Mouse (Mus musculus): Measurements from ENCODE around the gene Adal. TPM values are rescaled to one million over a fixed set of nuclear protein-coding genes. Genes with fewer than 3 reads are reported as not detected.

Gene Adal
- total RNA-seq (2021), result 1 to 10 TPM; 8.6 to 9.1 TPM
- 4.6 and 11.1 TPM in 2 replicates for polyA plus RNA-seq (2012; rRNA removed)
- long read RNA-seq, partial matches to known transcripts, result 0 of 10 reads
- long read RNA-seq, other reads (novel, unspliced or antisense), result 8 of 10 reads

GRCm38 (mm10) chr2:121140018-121140882 is at the start of gene Adal, which contains the start of gene Lcmt2:
Gene Adal, plus strand, starts transcription at chr2:121140428.
Gene Lcmt2, minus strand, starts transcription at chr2:121140653.
- H3K9ac ChIP-seq (ENCODE audit: low read depth, low read length), result peak within 1 kb of the TSS; percentile 93
- peak; percentile 95 to 96 for DNase-seq
- intact Hi-C loops (cut with DNase I), result loop anchor here (1.0 kb wide), 1 partner anchor 30 kb away; the partner anchor contains the start of gene Tubgcp4
- WGBS, result under 1% methylated on average over 87 of the region's 87 CpGs
- H3K36me3 ChIP-seq (ENCODE audit: control insufficient read depth, insufficient read depth, low read length), result peaks cover 17% of the 10 kb centered on the region
- H3K27me3 ChIP-seq (ENCODE audit: control insufficient read depth, insufficient read depth, low read length), result no peaks in the 10 kb centered on the region
- TF ChIP-seq CTCF (IDR thresholded peaks at IDR 0.05) (no peak), EP300 (IDR thresholded peaks at IDR 0.05; ENCODE audit: insufficient read depth, low read depth, low read length) (peak; percentile 52; the same call in 1 of the 2 replicates), POLR2A (IDR thresholded peaks at IDR 0.05; ENCODE audit: insufficient read depth, low read depth, low read length) (peak; percentile 92)
- peaks cover 9% of the 10 kb centered on the region for H3K4me1 ChIP-seq (ENCODE audit: control insufficient read depth, insufficient read depth, low read length)
- peak within 1 kb of the TSS; percentile 88 for H3K4me3 ChIP-seq
- H3K79me2 ChIP-seq (replicated peaks; ENCODE audit: control insufficient read depth, insufficient read depth, low read length), result no peaks in the 10 kb centered on the region
- peak within 1 kb of the TSS; percentile 99 for H3K27ac ChIP-seq

DNA sequence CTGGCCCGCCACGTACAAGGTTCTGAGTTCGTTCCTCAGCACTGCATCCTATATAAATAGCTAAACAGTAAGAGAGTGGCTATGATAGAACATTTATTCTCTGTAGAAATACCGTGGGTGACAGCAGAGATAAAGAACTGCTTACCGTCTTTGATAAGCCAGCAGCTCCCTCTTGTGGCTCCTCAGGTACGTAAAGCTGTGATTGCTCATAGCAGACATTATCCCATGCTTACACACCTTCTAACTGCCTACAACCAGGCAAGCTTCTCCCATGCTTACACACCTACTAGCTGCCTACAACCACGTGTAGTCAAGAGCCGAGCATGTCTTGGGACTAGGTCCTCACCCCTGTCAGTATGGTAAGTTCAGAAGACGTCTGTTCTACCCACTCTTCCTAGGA is 38.2 kb upstream of the Adal start:
- no peak overlapping the region for H3K4me3 ChIP-seq
- H3K36me3 ChIP-seq (ENCODE audit: control insufficient read depth, insufficient read depth, low read length), result no peaks in the 10 kb centered on the region
- H3K79me2 ChIP-seq (replicated peaks; ENCODE audit: control insufficient read depth, insufficient read depth, low read length), result no peaks in the 10 kb centered on the region
- H3K9ac ChIP-seq (ENCODE audit: low read depth, low read length), result no peak overlapping the region
- TF ChIP-seq POLR2A (IDR thresholded peaks at IDR 0.05; ENCODE audit: insufficient read depth, low read depth, low read length) (no peak), CTCF (IDR thresholded peaks at IDR 0.05) (peak; percentile 80)
- DNase-seq, result peak; percentile 31 to 50
- no peaks in the 10 kb centered on the region for H3K4me1 ChIP-seq (ENCODE audit: control insufficient read depth, insufficient read depth, low read length)
- WGBS, result 15% methylated on average over 9 of the region's 9 CpGs
- intact Hi-C loops (cut with DNase I), result loop anchor here (2.0 to 10.0 kb wide), 4 partner anchors 61 to 627 kb away; no protein-coding TSS in a partner anchor
- H3K27me3 ChIP-seq (ENCODE audit: control insufficient read depth, insufficient read depth, low read length), result no peaks in the 10 kb centered on the region
- H3K27ac ChIP-seq, result no peak overlapping the region

DNA sequence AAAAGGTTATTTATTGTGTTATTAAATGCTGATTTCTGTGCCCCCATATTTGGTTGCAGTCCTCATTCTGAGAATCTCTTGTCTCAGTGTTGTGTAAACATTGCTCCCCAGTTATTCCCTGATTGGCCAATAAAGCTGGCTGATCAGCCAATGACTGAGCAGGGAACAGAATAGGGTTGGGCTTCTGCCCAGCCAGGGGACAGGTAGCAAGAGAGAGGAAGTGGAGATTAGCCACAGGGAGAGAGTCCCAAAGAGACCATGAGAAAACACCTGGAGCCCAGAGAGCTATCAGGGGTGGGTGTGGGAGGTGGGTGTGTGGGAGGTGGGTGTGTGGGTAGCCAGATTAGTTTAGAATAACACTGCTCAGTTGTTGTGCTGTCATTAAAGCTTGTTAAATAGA is 34.3 kb upstream of the Adal start:
- TF ChIP-seq POLR2A (IDR thresholded peaks at IDR 0.05; ENCODE audit: insufficient read depth, low read depth, low read length), result no peak
- TF ChIP-seq CTCF (IDR thresholded peaks at IDR 0.05), result no peak
- no peak for TF ChIP-seq EP300 (IDR thresholded peaks at IDR 0.05; ENCODE audit: insufficient read depth, low read depth, low read length)
- Histone ChIP-seq H3K36me3 (ENCODE audit: control insufficient read depth, insufficient read depth, low read length) (no peaks in the 10 kb centered on the region), H3K9ac (ENCODE audit: low read depth, low read length) (no peak overlapping the region), H3K27me3 (ENCODE audit: control insufficient read depth, insufficient read depth, low read length) (no peaks in the 10 kb centered on the region), H3K4me1 (ENCODE audit: control insufficient read depth, insufficient read depth, low read length) (no peaks in the 10 kb centered on the region; the same call in 1 of the 2 replicates), H3K79me2 (replicated peaks; ENCODE audit: control insufficient read depth, insufficient read depth, low read length) (no peaks in the 10 kb centered on the region), H3K27ac (no peak overlapping the region), H3K4me3 (no peak overlapping the region)
- intact Hi-C loops (cut with DNase I), result loop anchor here (10.0 kb wide), 1 partner anchor 631 kb away; no protein-coding TSS in a partner anchor
- DNase-seq, result no peak

- WGBS, result 87% methylated on average over 4 of the region's 4 CpGs
- no peak for TF ChIP-seq CTCF (IDR thresholded peaks at IDR 0.05)
- TF ChIP-seq EP300 (IDR thresholded peaks at IDR 0.05; ENCODE audit: insufficient read depth, low read depth, low read length), result no peak
- no peak for TF ChIP-seq POLR2A (IDR thresholded peaks at IDR 0.05; ENCODE audit: insufficient read depth, low read depth, low read length)
- no peak for DNase-seq
Observed at GRCm38 (mm10) chr2:121109695-121110094, 30.5 kb upstream of the Adal start, which contains the start of gene Tgm7. Gene Tgm7, minus strand, starts transcription at chr2:121109795.

GRCm38 (mm10) chr2:121115418-121115817 is 24.8 kb upstream of the Adal start:
- H3K27me3 ChIP-seq (ENCODE audit: control insufficient read depth, insufficient read depth, low read length), result no peaks in the 10 kb centered on the region
- no peak overlapping the region for H3K4me3 ChIP-seq
- H3K79me2 ChIP-seq (replicated peaks; ENCODE audit: control insufficient read depth, insufficient read depth, low read length), result no peaks in the 10 kb centered on the region
- WGBS, result 92% methylated on average over 2 of the region's 2 CpGs
- intact Hi-C loops (cut with DNase I), result no loop called here
- H3K9ac ChIP-seq (ENCODE audit: low read depth, low read length), result no peak overlapping the region
- H3K36me3 ChIP-seq (ENCODE audit: control insufficient read depth, insufficient read depth, low read length), result no peaks in the 10 kb centered on the region
- TF ChIP-seq EP300 (IDR thresholded peaks at IDR 0.05; ENCODE audit: insufficient read depth, low read depth, low read length) (no peak), CTCF (IDR thresholded peaks at IDR 0.05) (no peak), POLR2A (IDR thresholded peaks at IDR 0.05; ENCODE audit: insufficient read depth, low read depth, low read length) (no peak)
- DNase-seq, result no peak
- H3K4me1 ChIP-seq (ENCODE audit: control insufficient read depth, insufficient read depth, low read length), result no peaks in the 10 kb centered on the region; the same call in 1 of the 2 replicates
- no peak overlapping the region for H3K27ac ChIP-seq

More at GRCm38 (mm10) chr2:121109695-121110094, 30.5 kb upstream of the Adal start, which contains the start of gene Tgm7:
- H3K9ac ChIP-seq (ENCODE audit: low read depth, low read length), result no peak within 1 kb of the TSS
- no peaks in the 10 kb centered on the region for H3K36me3 ChIP-seq (ENCODE audit: control insufficient read depth, insufficient read depth, low read length)
- H3K4me1 ChIP-seq (ENCODE audit: control insufficient read depth, insufficient read depth, low read length), result no peaks in the 10 kb centered on the region; the same call in 1 of the 2 replicates
- no peaks in the 10 kb centered on the region for H3K27me3 ChIP-seq (ENCODE audit: control insufficient read depth, insufficient read depth, low read length)
- no peak within 1 kb of the TSS for H3K27ac ChIP-seq
- no peak within 1 kb of the TSS for H3K4me3 ChIP-seq
- no peaks in the 10 kb centered on the region for H3K79me2 ChIP-seq (replicated peaks; ENCODE audit: control insufficient read depth, insufficient read depth, low read length)
- intact Hi-C loops (cut with DNase I), result loop anchor here (10.0 kb wide), 1 partner anchor 635 kb away; no protein-coding TSS in a partner anchor

Data from heart, adult 2 months (tissue).